Mouse (Mus musculus): ENCODE results near the gene Zfp219. TPM values are rescaled to one million over a fixed set of nuclear protein-coding genes. Genes with fewer than 3 reads are reported as not detected.

The Zfp219 gene
- total and polyA plus RNA-seq, 3 experiments = 36.3 to 46.9 TPM; not detected in 1

- H3K4me1 ChIP-seq (ENCODE audit: control insufficient read depth in 1 of 2, insufficient read depth in 2 of 2, low read length in 2 of 2) = peaks cover 2 to 11% of the 10 kb centered on the region in 2 experiments; a peak in 3 of 4 replicates
- no peak for TF ChIP-seq USF2 (IDR thresholded peaks at IDR 0.05; ENCODE audit: borderline replicate concordance in 1 of 2, insufficient read depth in 1 of 2, low read depth in 1 of 2, low read length in 2 of 2)
Observed at GRCm38 (mm10) chr14:51988731-51989130, 31.8 kb downstream of the Zfp219 start.

GRCm38 (mm10) chr14:51987177-51987576, 33.4 kb downstream of the Zfp219 start:
- H3K79me2 ChIP-seq (ENCODE audit: control insufficient read depth, insufficient read depth, low read length, poor library complexity) = no peaks in the 10 kb centered on the region; the same call in 1 of the 2 replicates
- H3K4me3 ChIP-seq (ENCODE audit: control insufficient read depth in 1 of 2, insufficient read depth in 1 of 2, low read depth in 2 of 2, low read length in 2 of 2) = no peak overlapping the region
- TF ChIP-seq EP300 (IDR thresholded peaks at IDR 0.05; ENCODE audit: low read depth in 1 of 2, low read length in 2 of 2) (peak; percentile 38 to 63; a peak in 1 of 4 replicates), TCF12 (IDR thresholded peaks at IDR 0.05; ENCODE audit: low read depth, low read length) (0 out of 2 replicates have a peak, but pooled peaks have one; percentile 23), E2F4 (IDR thresholded peaks at IDR 0.05; ENCODE audit: borderline replicate concordance, low read depth, low read length) (no peak), ZKSCAN1 (IDR thresholded peaks at IDR 0.05; ENCODE audit: low read depth, low read length) (no peak), MYC (IDR thresholded peaks at IDR 0.05; ENCODE audit: low read depth, low read length) (no peak), TAL1 (IDR thresholded peaks at IDR 0.05; ENCODE audit: low read length) (peak; percentile 20; the same call in 1 of the 2 replicates), GATA1 (IDR thresholded peaks at IDR 0.05; ENCODE audit: low read depth, low read length) (peak; percentile 62), SIN3A (IDR thresholded peaks at IDR 0.05; ENCODE audit: low read length) (peak; percentile 67), HCFC1 (IDR thresholded peaks at IDR 0.05; ENCODE audit: low read depth, low read length) (0 out of 2 replicates have a peak, but pooled peaks have one; percentile 26), ETS1 (IDR thresholded peaks at IDR 0.05; ENCODE audit: low read depth, low read length) (peak; percentile 72), BHLHE40 (IDR thresholded peaks at IDR 0.05; ENCODE audit: borderline replicate concordance, low read depth, low read length) (no peak)
- no peaks in the 10 kb centered on the region for H3K27me3 ChIP-seq (ENCODE audit: control insufficient read depth in 1 of 2, insufficient read depth in 2 of 2, low read length in 2 of 2)
- H3K27ac ChIP-seq (ENCODE audit: control insufficient read depth, low read depth, low read length) = peak overlapping the region; percentile 88
- peak; percentile 81 for DNase-seq (ENCODE audit: low read depth, low spot score)
- no peaks in the 10 kb centered on the region for H3K9me3 ChIP-seq (replicated peaks; ENCODE audit: insufficient read depth, low read length)
- H3K4me1 ChIP-seq (ENCODE audit: control insufficient read depth in 1 of 2, insufficient read depth in 2 of 2, low read length in 2 of 2) = peaks cover 2 to 11% of the 10 kb centered on the region in 2 experiments; a peak in 3 of 4 replicates
- H3K9ac ChIP-seq (ENCODE audit: control insufficient read depth, low read depth, low read length, poor library complexity, severe bottlenecking) = no peak overlapping the region; the same call in 1 of the 2 replicates
- H3K36me3 ChIP-seq (ENCODE audit: control insufficient read depth in 1 of 2, insufficient read depth in 2 of 2, low read length in 2 of 2) = peaks cover 0 to 18% of the 10 kb centered on the region in 2 experiments; a peak in 2 of 4 replicates

More at GRCm38 (mm10) chr14:51988731-51989130, 31.8 kb downstream of the Zfp219 start:
- Histone ChIP-seq H3K9me3 (replicated peaks; ENCODE audit: insufficient read depth, low read length) (no peaks in the 10 kb centered on the region), H3K79me2 (ENCODE audit: control insufficient read depth, insufficient read depth, low read length, poor library complexity) (no peaks in the 10 kb centered on the region; the same call in 1 of the 2 replicates), H3K27me3 (ENCODE audit: control insufficient read depth in 1 of 2, insufficient read depth in 2 of 2, low read length in 2 of 2) (no peaks in the 10 kb centered on the region), H3K4me3 (ENCODE audit: control insufficient read depth in 1 of 2, insufficient read depth in 1 of 2, low read depth in 2 of 2, low read length in 2 of 2) (no peak overlapping the region), H3K27ac (ENCODE audit: control insufficient read depth, low read depth, low read length) (no peak overlapping the region), H3K36me3 (ENCODE audit: control insufficient read depth in 1 of 2, insufficient read depth in 2 of 2, low read length in 2 of 2) (peaks cover 0 to 18% of the 10 kb centered on the region in 2 experiments; a peak in 2 of 4 replicates), H3K9ac (ENCODE audit: control insufficient read depth, low read depth, low read length, poor library complexity, severe bottlenecking) (no peak overlapping the region)
- peak; percentile 2 for DNase-seq (ENCODE audit: low read depth, low spot score)

- Histone ChIP-seq H3K4me1 (ENCODE audit: control insufficient read depth in 1 of 2, insufficient read depth in 2 of 2, low read length in 2 of 2) (peaks cover 2 to 11% of the 10 kb centered on the region in 2 experiments; a peak in 3 of 4 replicates), H3K36me3 (ENCODE audit: control insufficient read depth in 1 of 2, insufficient read depth in 2 of 2, low read length in 2 of 2) (peaks cover 0 to 18% of the 10 kb centered on the region in 2 experiments; a peak in 2 of 4 replicates), H3K27me3 (ENCODE audit: control insufficient read depth in 1 of 2, insufficient read depth in 2 of 2, low read length in 2 of 2) (no peaks in the 10 kb centered on the region), H3K9ac (ENCODE audit: control insufficient read depth, low read depth, low read length, poor library complexity, severe bottlenecking) (peak overlapping the region; percentile 84), H3K79me2 (ENCODE audit: control insufficient read depth, insufficient read depth, low read length, poor library complexity) (no peaks in the 10 kb centered on the region; the same call in 1 of the 2 replicates), H3K9me3 (replicated peaks; ENCODE audit: insufficient read depth, low read length) (no peaks in the 10 kb centered on the region), H3K27ac (ENCODE audit: control insufficient read depth, low read depth, low read length) (peak overlapping the region; percentile 88), H3K4me3 (ENCODE audit: control insufficient read depth in 1 of 2, insufficient read depth in 1 of 2, low read depth in 2 of 2, low read length in 2 of 2) (peak overlapping the region; percentile 65 to 82)
- no peak for DNase-seq (ENCODE audit: low read depth, low spot score)
- TF ChIP-seq USF2 (IDR thresholded peaks at IDR 0.05; ENCODE audit: borderline replicate concordance in 1 of 2, insufficient read depth in 1 of 2, low read depth in 1 of 2, low read length in 2 of 2) (no peak), HCFC1 (IDR thresholded peaks at IDR 0.05; ENCODE audit: low read depth, low read length) (no peak), TCF12 (IDR thresholded peaks at IDR 0.05; ENCODE audit: low read depth, low read length) (peak; percentile 86), MAZ (IDR thresholded peaks at IDR 0.05; ENCODE audit: low read depth, low read length) (no peak), CTCF (IDR thresholded peaks at IDR 0.05 in 2 of 3, conservative IDR thresholded peaks at IDR 0.05 in 1 of 3; ENCODE audit: control insufficient read depth in 1 of 3, insufficient read depth in 1 of 3, low read depth in 2 of 3, low read length in 3 of 3, poor library complexity in 1 of 3, severe bottlenecking in 1 of 3) (no peak), NELFE (IDR thresholded peaks at IDR 0.05; ENCODE audit: low read depth, low read length) (no peak), UBTF (IDR thresholded peaks at IDR 0.05; ENCODE audit: borderline replicate concordance, insufficient read depth, low read depth, low read length) (no peak), TAL1 (IDR thresholded peaks at IDR 0.05; ENCODE audit: low read length) (peak; percentile 82), BHLHE40 (IDR thresholded peaks at IDR 0.05; ENCODE audit: borderline replicate concordance, low read depth, low read length) (no peak), ETS1 (IDR thresholded peaks at IDR 0.05; ENCODE audit: low read depth, low read length) (peak; percentile 48), USF1 (IDR thresholded peaks at IDR 0.05; ENCODE audit: low read depth, low read length) (no peak), RAD21 (IDR thresholded peaks at IDR 0.05; ENCODE audit: low read depth, low read length) (no peak), RCOR1 (IDR thresholded peaks at IDR 0.05; ENCODE audit: low read depth, low read length) (peak; percentile 46; the same call in 1 of the 2 replicates), MYB (IDR thresholded peaks at IDR 0.05; ENCODE audit: low read depth, low read length) (no peak), GATA1 (IDR thresholded peaks at IDR 0.05; ENCODE audit: low read depth, low read length) (peak; percentile 90), POLR2AphosphoS5 (IDR thresholded peaks at IDR 0.05; ENCODE audit: borderline replicate concordance, low read depth, low read length) (no peak), NRF1 (IDR thresholded peaks at IDR 0.05; ENCODE audit: insufficient read depth, low read depth, low read length, poor library complexity, severe bottlenecking) (no peak), SIN3A (IDR thresholded peaks at IDR 0.05; ENCODE audit: low read length) (peak; percentile 37; the same call in 1 of the 2 replicates)
Observed at GRCm38 (mm10) chr14:51986153-51986505, 34.4 kb downstream of the Zfp219 start.

Measured in MEL (cell line).